Mouse (Mus musculus) G1E (cell line): ENCODE results near the gene Clic1. TPM values are rescaled to one million over a fixed set of nuclear protein-coding genes. Genes with fewer than 3 reads are reported as not detected.
"Not testable (repeated sequence)": the region's sequence is repeated elsewhere in the genome, so short reads cannot be mapped to it uniquely, and the experiment has no call there.

Source experiments
- ATAC-seq: 2 replicates; pipeline ENCODE4 v1.8.0; 2016; ENCODE audit warnings: mild to moderate bottlenecking; ENCODE audit not compliant: insufficient number of reproducible peaks, poor library complexity, low FRiP score, severe bottlenecking; ENCODE audit errors: extremely low read depth
- DNase-seq: peaks from one replicate; pipeline ENCODE4 v3.0.0; 2012; ENCODE audit warnings: low spot score
- H3K27me3 ChIP-seq: 2 replicates; pipeline ENCODE4 v1.6.1; 2012; ENCODE audit warnings: mild to moderate bottlenecking, low read length, inconsistent platforms; ENCODE audit not compliant: insufficient read depth
- H3K36me3 ChIP-seq: replicated peaks from 2 replicates; pipeline ENCODE3; 2012; ENCODE audit warnings: mild to moderate bottlenecking, inconsistent platforms
- H3K4me1 ChIP-seq: 2 replicates; pipeline ENCODE4 v1.6.1; 2012; ENCODE audit warnings: low read depth, low read length, inconsistent platforms, mixed read lengths; ENCODE audit not compliant: insufficient read depth
- H3K4me3 ChIP-seq: 2 replicates; pipeline ENCODE4 v1.5.1; 2012; ENCODE audit warnings: low read depth, mild to moderate bottlenecking, inconsistent platforms, low read length, moderate library complexity, mixed read lengths
- H3K9me3 ChIP-seq: replicated peaks from 2 replicates; pipeline ENCODE4 v1.6.1; 2012; ENCODE audit warnings: inconsistent platforms
- CTCF ChIP-seq: IDR thresholded peaks from 2 replicates; pipeline ENCODE4 v1.5.1; 2012; ENCODE audit warnings: low read depth, low read length, inconsistent platforms, mixed read lengths
- GATA1 ChIP-seq: IDR thresholded peaks from 2 replicates; pipeline ENCODE4 v1.6.1; 2012; ENCODE audit warnings: borderline replicate concordance, low read length, inconsistent platforms, mixed read lengths
- GATA2 ChIP-seq: IDR thresholded peaks from 2 replicates; pipeline ENCODE4 v1.6.1; 2012; ENCODE audit warnings: low read depth, low read length, inconsistent platforms, borderline replicate concordance
- POLR2AphosphoS5 ChIP-seq: IDR thresholded peaks from 2 replicates; pipeline ENCODE4 v1.6.1; 2012; ENCODE audit warnings: low read depth, low read length, inconsistent platforms; ENCODE audit not compliant: insufficient replicate concordance
- TAL1 ChIP-seq: conservative IDR thresholded peaks from 2 replicates; pipeline ENCODE4 v1.6.1; 2012; ENCODE audit warnings: low read depth, low read length, inconsistent platforms, mixed read lengths
- polyA plus RNA-seq: library from polyadenylated mRNA; stranded (reverse); fragments of >175 nt; gene quantifications from 2 replicates; pipeline ENCODE4 v1.2.3, GENCODE M21; 2012
- total RNA-seq, 2 experiments: library from RNA; stranded (forward) in 1 of 2; stranded (reverse) in 1 of 2; fragments of 200-1000 nt in 1 of 2; fragments of >200 nt in 1 of 2; fragmentation: Nextera tagmentation in 1 of 2; gene quantifications; 2 replicates each; pipeline ENCODE4 v1.2.3; 2014 to 2017

The Clic1 gene
- total and polyA plus RNA-seq, 3 experiments: 211 to 562 (median 258) TPM

DNA sequence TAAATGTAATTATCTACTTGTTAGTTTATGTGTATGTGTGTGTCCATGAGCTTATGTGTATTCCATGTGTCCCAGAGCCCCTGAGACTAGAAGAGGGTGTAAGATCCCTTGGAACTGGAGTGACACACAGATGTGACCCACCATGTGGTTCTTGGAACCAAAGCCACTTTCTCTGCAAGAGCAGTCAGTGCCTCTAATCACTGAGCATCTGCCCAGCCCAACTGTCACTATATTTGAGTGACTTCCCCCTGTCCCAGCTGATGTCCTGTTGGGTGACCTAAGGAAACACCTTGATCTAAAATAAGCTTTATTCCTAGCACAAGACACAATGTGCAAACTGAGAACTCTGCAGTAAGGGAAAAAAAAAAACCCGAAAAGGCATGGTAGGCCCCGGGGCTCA is 21.5 kb upstream of the Clic1 start:
- TF ChIP-seq TAL1: no peak
- TF ChIP-seq GATA1: no peak
- TF ChIP-seq CTCF: no peak
- TF ChIP-seq GATA2: no peak
- no peak for TF ChIP-seq POLR2AphosphoS5
- H3K4me3 ChIP-seq: peak overlapping the region; percentile 11; the same call in 1 of the 2 replicates
- no peaks in the 10 kb centered on the region for H3K9me3 ChIP-seq
- H3K36me3 ChIP-seq: peaks cover 63% of the 10 kb centered on the region
- peak; percentile 16; the same call in 1 of the 2 replicates for ATAC-seq
- peaks cover 98% of the 10 kb centered on the region for H3K4me1 ChIP-seq
- no peak for DNase-seq
- no peaks in the 10 kb centered on the region for H3K27me3 ChIP-seq

GRCm38 (mm10) chr17:35029691-35030532 is 19.9 kb upstream of the Clic1 start:
- no peak for DNase-seq
- Histone ChIP-seq H3K27me3 (no peaks in the 10 kb centered on the region), H3K9me3 (no peaks in the 10 kb centered on the region), H3K4me3 (no peak overlapping the region; the same call in 1 of the 2 replicates), H3K4me1 (peaks cover 91% of the 10 kb centered on the region), H3K36me3 (peaks cover 47% of the 10 kb centered on the region)
- ATAC-seq: no peak
- TF ChIP-seq POLR2AphosphoS5 (no peak), CTCF (peak; percentile 29; the same call in 1 of the 2 replicates)

GRCm38 (mm10) chr17:35031272-35031671 is 18.5 kb upstream of the Clic1 start:
- Histone ChIP-seq H3K36me3 (peaks cover 35% of the 10 kb centered on the region), H3K4me3 (peak overlapping the region; percentile 6; the same call in 1 of the 2 replicates), H3K27me3 (no peaks in the 10 kb centered on the region), H3K9me3 (no peaks in the 10 kb centered on the region), H3K4me1 (peaks cover 85% of the 10 kb centered on the region)
- TF ChIP-seq POLR2AphosphoS5 (no peak), GATA1 (no peak), TAL1 (no peak), CTCF (no peak), GATA2 (no peak)
- no peak for DNase-seq
- no peak for ATAC-seq

- DNase-seq (no peak), ATAC-seq (no peak)
- Histone ChIP-seq H3K9me3 (no peaks in the 10 kb centered on the region), H3K4me1 (peaks cover 79% of the 10 kb centered on the region), H3K4me3 (peak overlapping the region; percentile 20; the same call in 1 of the 2 replicates), H3K27me3 (no peaks in the 10 kb centered on the region), H3K36me3 (peaks cover 31% of the 10 kb centered on the region)
- TF ChIP-seq POLR2AphosphoS5: no peak
- no peak for TF ChIP-seq TAL1
- TF ChIP-seq GATA1: no peak
- TF ChIP-seq CTCF: no peak
- TF ChIP-seq GATA2: no peak
These were observed 17.9 kb upstream of the Clic1 start for GRCm38 (mm10) chr17:35031880-35032279.

DNA sequence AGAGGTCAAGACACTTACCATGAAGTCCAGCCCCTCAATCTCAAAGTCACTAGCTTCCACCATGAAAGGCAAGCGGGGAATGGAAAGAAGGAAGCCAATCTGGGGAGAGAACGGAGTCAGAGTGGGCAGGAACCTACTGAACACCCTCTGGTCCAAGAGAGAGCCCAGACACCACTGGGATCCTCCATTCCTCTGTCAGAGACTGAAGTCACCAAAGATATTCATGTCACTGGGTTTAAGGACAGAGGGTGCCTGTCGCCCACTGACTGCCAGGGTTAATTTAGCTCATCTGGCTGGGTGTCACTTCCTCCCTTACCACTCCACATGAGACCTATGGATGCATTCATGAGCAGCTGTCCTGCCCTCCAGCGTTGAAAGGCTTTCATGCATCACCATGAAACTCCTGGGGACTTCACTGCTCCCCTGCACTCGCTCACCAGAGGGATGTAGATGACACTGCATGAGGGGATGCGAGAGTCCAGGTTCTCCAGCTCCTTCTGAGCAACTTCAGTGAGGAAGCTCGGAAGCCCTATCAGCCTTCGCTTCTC is 17.4 kb upstream of the Clic1 start:
- no peak for TF ChIP-seq GATA1
- no peak for TF ChIP-seq POLR2AphosphoS5
- TF ChIP-seq GATA2: no peak
- TF ChIP-seq TAL1: no peak
- TF ChIP-seq CTCF: no peak
- Histone ChIP-seq H3K4me3 (no peak overlapping the region), H3K4me1 (peaks cover 75% of the 10 kb centered on the region), H3K27me3 (no peaks in the 10 kb centered on the region), H3K9me3 (no peaks in the 10 kb centered on the region), H3K36me3 (peaks cover 31% of the 10 kb centered on the region)
- DNase-seq (no peak), ATAC-seq (no peak)

GRCm38 (mm10) chr17:35033703-35034102 is 16.1 kb upstream of the Clic1 start:
- not testable (repeated sequence) for H3K4me3 ChIP-seq, DNase-seq, H3K27me3 ChIP-seq, ATAC-seq, H3K9me3 ChIP-seq
- peaks cover 29% of the 10 kb centered on the region for H3K36me3 ChIP-seq
- peaks cover 62% of the 10 kb centered on the region for H3K4me1 ChIP-seq
